In genomic region chr1:175936282-175936737, GRCm38 (mm10) we compare ENCODE assay signal across 8 mouse cellular contexts. TPM values are rescaled to one million over a fixed set of nuclear protein-coding genes. Genes with fewer than 3 reads are reported as not detected.
DNase-seq lines count a peak whose midpoint lies in the region; ATAC-seq lines count a peak whose summit lies in the region.

No protein-coding gene starts in this region.

- H3K9me3 ChIP-seq in hindbrain, embryonic 12.5 days (replicated peaks): no peaks in the 10 kb centered on the region
- H3K9me3 ChIP-seq in lung, embryonic 15.5 days: no peaks in the 10 kb centered on the region

- H3K27ac ChIP-seq in hindbrain, embryonic 12.5 days: no peak overlapping the region
- no peak overlapping the region for H3K27ac ChIP-seq in lung, embryonic 15.5 days

- no peaks in the 10 kb centered on the region for H3K4me1 ChIP-seq in hindbrain, embryonic 12.5 days
- H3K4me1 ChIP-seq in lung, embryonic 15.5 days: peaks cover 3% of the 10 kb centered on the region; the same call in 1 of the 2 replicates

- 14% methylated on average over 11 of the region's 11 CpGs for WGBS in hindbrain, embryonic 12.5 days
- 9% methylated on average over 11 of the region's 11 CpGs for WGBS in lung, embryonic 15.5 days

- no peaks in the 10 kb centered on the region for H3K27me3 ChIP-seq in hindbrain, embryonic 12.5 days
- H3K27me3 ChIP-seq in lung, embryonic 15.5 days: no peaks in the 10 kb centered on the region

- no peaks in the 10 kb centered on the region for H3K36me3 ChIP-seq in hindbrain, embryonic 12.5 days
- H3K36me3 ChIP-seq in lung, embryonic 15.5 days: no peaks in the 10 kb centered on the region

- peak; percentile 70 for DNase-seq in gastrocnemius, adult 18-20 months (ENCODE audit: low spot score)
- DNase-seq in gastrocnemius, postnatal 25 days: no peak
- peak; percentile 92 for DNase-seq in cerebellum, adult 9-10 months
- DNase-seq in forelimb bud, embryonic 11.5 days (ENCODE audit: low read depth, low spot score): peak; percentile 87
- peak; percentile 61 for DNase-seq in layer of hippocampus, adult 9-11 months
- DNase-seq in ovary, postnatal 36 days (ENCODE audit: low spot score): peak; percentile 16

- peak overlapping the region; percentile 47 for H3K4me2 ChIP-seq in hindbrain, embryonic 12.5 days (replicated peaks)
- peak overlapping the region; percentile 48 for H3K4me2 ChIP-seq in lung, embryonic 15.5 days

- peak overlapping the region; percentile 15; the same call in 1 of the 2 replicates for H3K9ac ChIP-seq in hindbrain, embryonic 12.5 days
- no peak overlapping the region for H3K9ac ChIP-seq in lung, embryonic 15.5 days

- ATAC-seq in hindbrain, embryonic 12.5 days (ENCODE audit: low FRiP score): peak; percentile 72
- ATAC-seq in lung, embryonic 15.5 days (ENCODE audit: borderline replicate concordance, extremely low read depth, low FRiP score, low TSS enrichment): peak; percentile 70; the same call in 1 of the 2 replicates

- no peak overlapping the region for H3K4me3 ChIP-seq in hindbrain, embryonic 12.5 days
- no peak overlapping the region for H3K4me3 ChIP-seq in lung, embryonic 15.5 days

RNA-seq across cellular contexts. Expression of gene Gm38100, which starts 16.2 kb away (rescaled TPM):
- not detected for total RNA-seq in gastrocnemius, adult 18-20 months (2021)
- not detected for total RNA-seq in gastrocnemius, postnatal 25 days (2021)
- not detected in 2 replicates for polyA plus RNA-seq in hindbrain, embryonic 12.5 days (2016; fragmentation: Nextera tagmentation; extraction: Ambion mirVana)
- 0.11 TPM in 1 of 2 replicates, not detected in the other for polyA plus RNA-seq in lung, embryonic 15.5 days (2015; fragmentation: Nextera tagmentation; extraction: Ambion mirVana)

RNA-seq across cellular contexts. Expression of gene Rbm8a2, which starts 42.6 kb away (rescaled TPM):
- total RNA-seq in gastrocnemius, adult 18-20 months (2021): not detected
- total RNA-seq in gastrocnemius, postnatal 25 days (2021): not detected
- 0.74 and 1.6 TPM in 2 replicates for polyA plus RNA-seq in hindbrain, embryonic 12.5 days (2016; fragmentation: Nextera tagmentation; extraction: Ambion mirVana)
- polyA plus RNA-seq in lung, embryonic 15.5 days (2015; fragmentation: Nextera tagmentation; extraction: Ambion mirVana): 0.49 and 0.72 TPM in 2 replicates

RNA-seq across cellular contexts. Expression of gene Exo1, which starts 55.9 kb away (rescaled TPM):
- total RNA-seq in gastrocnemius, adult 18-20 months (2021): not detected
- total RNA-seq in gastrocnemius, postnatal 25 days (2021): under 1 TPM in 1 of 2 experiments, not detected in 1; 0.64 TPM
- 52.8 and 54.5 TPM in 2 replicates for polyA plus RNA-seq in hindbrain, embryonic 12.5 days (2016; fragmentation: Nextera tagmentation; extraction: Ambion mirVana)
- 75.9 and 84.8 TPM in 2 replicates for polyA plus RNA-seq in lung, embryonic 15.5 days (2015; fragmentation: Nextera tagmentation; extraction: Ambion mirVana)
